Mouse (Mus musculus) kidney, adult 11 months (tissue): ENCODE measurements around the gene Tbc1d24.

Experiments
- DNase-seq: peaks from one replicate; pipeline ENCODE4 v3.0.0; 2022

The Tbc1d24 gene

DNA sequence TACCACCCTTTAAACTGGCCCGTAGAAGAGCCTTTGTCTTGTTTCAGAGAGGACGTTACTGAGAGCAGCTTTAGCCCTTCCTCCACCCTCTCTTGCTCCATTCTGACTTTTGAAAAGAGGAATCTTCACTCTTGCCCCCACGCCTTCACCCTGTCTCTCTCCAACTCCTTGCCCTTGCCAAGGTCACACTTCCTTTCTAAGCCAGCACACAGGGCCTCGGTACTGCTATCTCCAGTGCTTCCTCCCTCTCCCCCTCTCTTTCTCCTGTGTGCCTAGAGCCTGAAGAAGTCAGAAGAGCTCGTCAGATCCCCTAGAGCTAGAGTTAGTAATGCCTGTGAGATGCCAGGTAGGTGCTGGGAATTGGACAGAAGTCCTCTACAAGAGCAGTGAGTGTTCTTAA is 34.6 kb downstream of the Tbc1d24 start:
- DNase-seq = no peak

- DNase-seq = no peak
These were observed 35.2 kb downstream of the Tbc1d24 start for GRCm38 (mm10) chr17:24170125-24170524.

- DNase-seq = peak; percentile 96
These were observed 35.9 kb downstream of the Tbc1d24 start, which contains the start of gene Atp6v0c for GRCm38 (mm10) chr17:24169317-24170065. TSS of gene Atp6v0c (minus strand) at chr17:24169702.

DNA sequence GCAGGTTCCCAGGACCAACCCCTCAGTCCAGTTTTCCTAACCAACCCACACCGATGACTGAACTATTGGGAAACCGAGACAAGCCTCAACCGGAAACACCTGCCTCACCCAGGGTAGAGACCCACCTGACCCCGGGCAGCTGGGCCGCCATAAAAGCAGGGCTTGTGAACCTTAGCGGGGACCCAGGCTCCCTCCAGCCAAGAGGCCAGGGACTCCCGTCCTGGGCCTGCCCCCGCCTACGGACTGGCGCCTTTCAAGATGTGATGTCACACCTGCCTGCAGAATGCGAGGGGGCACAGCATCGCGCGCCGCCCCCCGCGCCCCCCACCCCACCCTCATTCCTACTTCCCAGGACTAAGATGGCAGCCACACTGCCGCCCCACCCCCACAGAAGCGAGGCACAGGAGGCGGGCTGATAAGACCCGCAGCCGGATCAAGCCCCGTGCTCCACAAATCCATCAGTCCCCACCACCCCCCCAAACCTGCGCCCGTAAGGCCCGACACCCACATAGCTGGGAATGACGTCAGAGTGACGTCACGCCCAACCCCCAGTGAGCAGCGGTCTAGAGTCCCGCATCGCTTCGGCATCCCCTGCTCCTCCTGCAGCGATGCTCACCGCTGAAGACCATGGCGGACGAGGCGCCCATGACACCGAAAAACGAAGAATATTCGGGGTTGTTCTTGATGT is 36.6 kb downstream of the Tbc1d24 start:
- DNase-seq = peak; percentile 49

DNA sequence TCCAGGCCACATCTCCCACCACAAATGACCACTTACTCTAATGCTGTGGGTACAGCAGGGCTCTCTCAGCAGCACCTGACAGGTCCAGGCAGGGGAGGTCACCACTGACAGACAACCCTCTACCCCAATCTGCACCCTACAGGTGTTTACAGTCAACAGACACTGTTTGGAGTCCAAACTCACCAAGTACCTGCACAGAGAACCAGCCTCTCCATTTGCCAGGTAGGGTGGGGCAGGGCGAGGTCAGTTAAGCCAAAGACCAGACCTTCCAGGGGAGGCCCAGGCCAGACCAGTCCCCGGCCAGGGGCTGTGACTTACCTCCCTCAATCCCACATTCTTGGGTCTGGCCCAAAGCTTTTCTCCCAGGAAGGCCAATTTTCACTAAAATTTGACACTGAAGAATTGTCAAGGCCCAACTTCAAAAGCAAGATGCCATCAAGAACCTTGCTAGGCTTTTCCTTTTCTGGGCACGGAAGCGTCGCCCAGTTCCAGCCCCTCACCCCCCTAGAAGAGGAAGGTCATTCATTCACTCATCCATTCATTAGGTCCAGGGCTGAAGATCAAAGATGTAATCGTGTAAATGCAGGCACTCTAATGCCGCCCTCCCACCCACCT is 37.4 kb downstream of the Tbc1d24 start:
- DNase-seq = peak; percentile 49

DNA sequence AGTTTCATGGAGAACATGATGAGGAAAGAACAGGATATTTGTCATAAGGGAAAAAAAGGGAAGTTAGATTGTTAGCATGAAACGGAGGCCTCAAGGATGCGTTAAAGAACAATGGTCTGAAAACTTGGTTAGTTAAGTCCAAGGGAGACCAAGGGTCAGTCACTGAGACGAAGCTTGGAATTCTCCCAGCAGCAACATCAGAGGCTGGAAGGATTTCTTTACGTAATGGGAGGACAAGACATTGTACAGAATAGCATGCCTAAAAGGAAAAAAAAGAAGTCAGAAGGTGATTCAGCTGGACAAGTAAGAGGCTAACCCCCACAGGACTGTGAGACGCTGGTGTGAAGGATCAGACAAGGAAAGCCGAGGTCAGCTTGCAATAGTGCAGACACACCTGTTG is 38.2 kb downstream of the Tbc1d24 start:
- DNase-seq = peak; percentile 52

DNA sequence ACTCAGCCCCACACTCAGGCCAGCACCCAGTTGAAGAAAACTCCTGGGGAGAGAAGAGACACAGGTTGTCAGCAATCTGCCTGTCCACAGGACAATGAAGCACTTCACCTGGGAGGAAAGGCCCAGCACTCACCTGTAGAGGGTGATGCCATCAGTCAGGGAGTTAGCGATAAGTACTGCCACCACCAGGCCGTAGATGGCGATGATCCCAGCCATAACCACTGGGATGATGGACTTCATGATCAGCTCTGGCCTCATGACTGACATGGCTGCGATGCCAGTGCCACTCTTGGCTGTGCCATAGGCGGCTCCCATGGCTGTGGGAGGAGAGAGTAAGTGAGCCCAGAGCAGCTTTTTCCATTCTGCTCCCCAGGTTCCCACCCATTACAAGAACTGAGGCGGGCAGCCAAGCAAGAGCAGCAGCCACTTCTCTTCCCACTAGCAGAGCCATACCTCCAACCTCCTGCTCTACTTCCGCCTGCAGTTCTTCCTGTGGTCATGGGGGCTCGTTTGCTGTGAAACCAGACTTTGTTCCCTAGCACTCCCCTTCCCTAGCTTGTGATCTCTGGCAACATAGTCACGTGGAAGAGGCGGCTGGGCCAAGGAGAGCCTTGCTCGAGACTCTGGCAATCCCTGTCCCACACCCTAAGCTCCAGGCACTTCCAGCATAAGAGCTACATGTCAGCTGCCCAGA is 40.6 kb downstream of the Tbc1d24 start:
- peak; percentile 83 for DNase-seq

GRCm38 (mm10) chr17:24163176-24163962 is 42.0 kb downstream of the Tbc1d24 start, which contains the start of gene Amdhd2:
TSS of gene Amdhd2 (minus strand) at chr17:24163766.
- peak; percentile 97 for DNase-seq

DNA sequence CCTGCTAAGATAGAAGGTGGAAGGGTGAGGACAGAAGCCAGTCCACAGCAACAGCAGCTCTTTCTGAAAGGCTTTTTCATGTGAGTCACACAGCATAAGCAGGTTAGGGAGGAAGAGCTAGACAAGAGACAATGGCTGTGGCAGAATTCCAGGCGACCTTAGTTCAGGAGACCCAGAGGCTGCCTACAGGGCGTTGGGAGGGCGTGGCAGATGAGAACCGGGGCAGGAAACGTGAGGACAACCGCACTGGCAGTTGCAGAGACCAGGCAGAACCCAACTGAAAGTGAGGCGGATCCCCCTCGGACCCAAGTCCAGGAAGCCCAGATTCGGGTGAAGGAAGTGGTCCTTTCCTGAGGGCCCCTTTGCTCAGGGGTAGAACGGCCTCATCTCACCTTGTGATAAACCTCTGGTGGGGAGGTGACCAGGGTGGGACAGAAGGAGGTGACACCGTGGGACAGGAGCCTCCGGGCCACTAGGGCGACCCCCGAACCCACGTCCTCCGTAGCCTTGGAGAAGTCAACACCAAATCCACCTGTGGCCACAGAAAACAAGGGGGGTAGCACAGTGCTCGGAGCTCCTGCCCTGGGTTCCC is 42.7 kb downstream of the Tbc1d24 start:
- peak; percentile 89 for DNase-seq

DNA sequence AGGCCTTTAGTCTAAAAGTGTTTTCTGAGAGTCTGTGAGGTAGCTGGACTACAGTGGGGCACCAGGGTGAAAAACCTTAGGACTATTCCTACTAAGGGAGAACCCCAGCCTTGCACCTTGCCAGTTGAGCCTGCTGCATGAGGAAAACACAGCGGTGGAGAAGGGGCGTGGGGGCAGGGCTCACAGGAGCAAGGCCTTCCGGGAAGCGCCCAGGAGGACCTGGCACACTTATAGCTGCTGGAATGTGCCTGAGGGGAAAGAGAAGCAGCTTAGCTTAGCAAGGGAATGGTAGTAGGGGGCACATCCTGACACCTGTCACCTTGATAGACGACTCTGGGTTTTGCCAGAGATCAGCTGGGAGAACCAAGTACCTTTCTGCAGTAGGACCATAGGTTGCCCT is 43.9 kb downstream of the Tbc1d24 start:
- no peak for DNase-seq

GRCm38 (mm10) chr17:24157526-24157925 is 47.8 kb downstream of the Tbc1d24 start:
- no peak for DNase-seq

DNA sequence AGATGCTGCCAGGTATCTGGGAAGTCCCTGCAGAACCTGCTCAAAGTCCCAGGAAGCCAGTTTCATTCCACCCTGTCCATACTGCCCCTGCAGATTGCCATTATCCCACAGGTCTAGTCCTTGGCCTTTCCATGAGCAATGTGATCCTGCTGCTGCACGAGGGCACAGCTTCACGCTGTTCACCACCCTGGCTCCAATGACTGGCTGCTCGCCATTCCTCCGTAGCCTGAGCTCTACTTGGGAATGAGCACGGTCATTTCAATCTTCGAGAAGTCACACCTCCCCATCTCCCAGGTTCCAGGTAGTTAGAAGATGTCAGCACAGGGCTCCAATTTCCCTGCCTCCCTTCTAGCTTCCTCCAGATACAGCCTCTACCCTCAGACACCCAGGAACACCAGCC is 48.2 kb downstream of the Tbc1d24 start:
- DNase-seq = no peak

DNA sequence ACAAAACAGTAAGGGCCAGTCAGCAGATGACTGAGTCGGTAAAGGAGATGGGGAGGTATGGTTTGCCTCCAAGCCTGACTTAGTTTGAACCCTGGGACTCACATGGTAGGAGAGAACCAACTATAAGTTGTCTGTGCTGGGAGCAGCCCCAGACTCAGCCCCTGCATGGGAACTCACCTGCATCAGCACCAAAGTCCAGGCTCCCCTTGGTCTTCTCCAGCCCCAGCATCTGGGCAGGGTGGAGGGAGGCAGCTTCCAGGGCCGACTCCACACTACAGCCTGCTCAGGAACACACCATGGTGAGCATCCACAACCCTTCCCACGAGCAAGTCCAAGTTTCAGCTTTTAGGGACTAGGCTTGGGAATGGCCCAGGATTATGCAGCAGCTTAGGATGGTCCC is 49.0 kb downstream of the Tbc1d24 start:
- DNase-seq = no peak

DNA sequence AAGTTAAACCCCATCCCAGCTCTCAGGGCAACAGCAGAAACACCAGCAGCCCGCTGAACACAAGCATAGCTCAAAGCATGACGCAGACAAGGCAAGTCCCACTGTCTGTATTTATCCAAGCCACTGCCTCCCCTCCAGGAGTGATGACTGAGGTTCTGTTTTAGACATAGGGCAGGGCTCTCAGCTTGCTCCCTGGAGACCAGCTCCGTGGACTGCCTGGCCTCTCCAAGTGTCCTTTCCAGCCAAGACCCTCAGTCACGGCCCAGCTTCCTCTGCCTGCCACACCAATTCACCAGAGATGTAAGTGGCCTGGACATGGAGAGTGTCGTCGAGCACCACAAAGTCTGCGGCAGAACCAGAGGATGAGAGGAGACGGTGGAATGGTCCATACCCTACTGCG is 49.6 kb downstream of the Tbc1d24 start:
- no peak for DNase-seq

GRCm38 (mm10) chr17:24154463-24154862 is 50.9 kb downstream of the Tbc1d24 start:
- peak; percentile 92 for DNase-seq

- peak; percentile 88 for DNase-seq
These were observed 53.3 kb downstream of the Tbc1d24 start for GRCm38 (mm10) chr17:24151890-24152563.

- DNase-seq = no peak
These were observed 54.0 kb downstream of the Tbc1d24 start for GRCm38 (mm10) chr17:24151382-24151781.

- DNase-seq = no peak
These were observed 54.5 kb downstream of the Tbc1d24 start, which contains the start of gene Pdpk1 for GRCm38 (mm10) chr17:24150824-24151223. TSS of gene Pdpk1 (minus strand) at chr17:24150924.

DNA sequence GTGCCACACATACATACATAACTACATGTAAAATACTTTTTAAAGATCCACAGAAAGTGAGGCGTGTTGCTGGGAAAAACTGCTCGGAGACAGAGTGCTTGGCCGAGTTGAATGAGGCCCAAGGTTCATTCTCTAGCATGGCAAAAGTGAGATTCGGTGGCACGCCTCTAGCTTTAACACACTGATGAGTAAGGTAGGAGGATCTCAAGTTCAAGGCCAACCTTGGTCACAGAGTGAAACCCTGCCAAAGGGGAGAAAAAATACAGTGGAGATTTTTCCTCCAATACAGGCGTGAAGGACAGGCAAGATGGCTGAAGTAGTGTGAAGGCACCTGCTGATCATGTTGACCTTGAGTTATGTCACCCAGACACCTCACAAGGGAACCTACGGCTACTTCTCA is 55.9 kb downstream of the Tbc1d24 start:
- no peak for DNase-seq

DNA sequence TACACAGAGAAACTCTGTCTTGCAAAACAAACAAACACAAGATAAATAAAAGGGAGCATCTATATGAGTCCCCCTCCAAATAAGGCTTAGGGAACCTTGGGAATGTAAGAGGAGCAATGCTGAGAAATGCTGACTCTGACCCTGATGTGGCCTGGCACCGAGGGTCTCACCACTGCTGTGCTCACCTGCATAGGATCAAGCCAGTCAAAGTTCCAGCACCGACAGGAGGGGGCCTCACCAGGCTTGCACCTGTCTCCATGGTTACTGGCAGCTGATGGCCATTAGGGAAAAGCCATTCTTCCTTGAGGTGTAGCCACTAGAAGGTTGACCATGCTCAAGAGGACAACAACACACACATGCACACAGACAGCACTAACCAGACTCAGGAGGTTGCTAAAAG is 62.5 kb downstream of the Tbc1d24 start:
- no peak for DNase-seq

- peak; percentile 97 for DNase-seq
These were observed 63.9 kb downstream of the Tbc1d24 start for GRCm38 (mm10) chr17:24141425-24141920.
